Comparison of ENCODE assay signal across 9 mouse cellular contexts in genomic region chr2:181212389-181213020, GRCm38 (mm10). TPM values are rescaled to one million over a fixed set of nuclear protein-coding genes. Genes with fewer than 3 reads are reported as not detected.
DNase-seq lines count a peak whose midpoint lies in the region; ATAC-seq and TF ChIP-seq lines count a peak whose summit lies in the region.
"Had no signal": no experiment of that assay in that cellular context is flagged by ENCODE, and none has a peak within 500 bp of the region (broad histone marks: within the 10 kb centered on the region; RNA-seq: fewer than 3 reads in every experiment).

No protein-coding gene starts in this region.

- no peak for DNase-seq in heart, adult 11 months
- no peak for DNase-seq in hindbrain, embryonic 10.5 days (ENCODE audit: low spot score)
- DNase-seq in frontal cortex, postnatal 25 days (ENCODE audit: low spot score in 2 of 2) = no peak
- no peak for DNase-seq in urinary bladder, postnatal 25 days (ENCODE audit: low spot score)

- H3K4me3 ChIP-seq in heart, embryonic 13.5 days = peak overlapping the region; percentile 45
- H3K4me3 ChIP-seq in bone marrow macrophage, adult 2 months (ENCODE audit: insufficient read depth, low read length) = peak overlapping the region; percentile 12
- peak overlapping the region; percentile 49 for H3K4me3 ChIP-seq in hindbrain, embryonic 10.5 days
- peak overlapping the region; percentile 51 for H3K4me3 ChIP-seq in liver, embryonic 16.5 days (ENCODE audit: low read depth, low read length)
- H3K4me3 ChIP-seq in stomach, embryonic 14.5 days (ENCODE audit: low read depth, low read length) = peak overlapping the region; percentile 20; the same call in 1 of the 2 replicates

- no peak overlapping the region for H3K27ac ChIP-seq in heart, embryonic 13.5 days (replicated peaks)
- H3K27ac ChIP-seq in bone marrow macrophage, adult 2 months (ENCODE audit: insufficient read depth, low read depth, low read length) = no peak overlapping the region
- H3K27ac ChIP-seq in hindbrain, embryonic 10.5 days = no peak overlapping the region
- H3K27ac ChIP-seq in liver, embryonic 16.5 days (ENCODE audit: low read length) = no peak overlapping the region
- no peak overlapping the region for H3K27ac ChIP-seq in stomach, embryonic 14.5 days (ENCODE audit: low read length)

- H3K9ac ChIP-seq in heart, embryonic 13.5 days = peak overlapping the region; percentile 42
- H3K9ac ChIP-seq in liver, embryonic 16.5 days (ENCODE audit: low read depth, low read length) = peak overlapping the region; percentile 45
- no peak overlapping the region for H3K9ac ChIP-seq in stomach, embryonic 14.5 days (replicated peaks; ENCODE audit: low read depth, low read length)

- H3K4me2 ChIP-seq in heart, embryonic 13.5 days = peak overlapping the region; percentile 69
- peak overlapping the region; percentile 72 for H3K4me2 ChIP-seq in liver, embryonic 16.5 days (ENCODE audit: low read depth, low read length)
- peak overlapping the region; percentile 57 for H3K4me2 ChIP-seq in stomach, embryonic 14.5 days (replicated peaks; ENCODE audit: low read depth, low read length)

- no peak for TF ChIP-seq CTCF in bone marrow macrophage, adult 2 months (IDR thresholded peaks at IDR 0.05; ENCODE audit: low read depth, low read length)

- ATAC-seq in heart, embryonic 13.5 days (ENCODE audit: extremely low read depth, insufficient number of reproducible peaks, low FRiP score, low TSS enrichment) = no peak
- ATAC-seq in liver, embryonic 16.5 days (ENCODE audit: low read depth) = peak; percentile 11; the same call in 1 of the 2 replicates
- no peak for ATAC-seq in stomach, embryonic 14.5 days (ENCODE audit: insufficient number of reproducible peaks, insufficient read depth, low FRiP score, low read depth)

- peaks cover 18% of the 10 kb centered on the region for H3K4me1 ChIP-seq in heart, embryonic 13.5 days
- H3K4me1 ChIP-seq in bone marrow macrophage, adult 2 months (ENCODE audit: control insufficient read depth, insufficient read depth, low read length) = no peaks in the 10 kb centered on the region
- peaks cover 15% of the 10 kb centered on the region for H3K4me1 ChIP-seq in hindbrain, embryonic 10.5 days (replicated peaks)
- H3K4me1 ChIP-seq in liver, embryonic 16.5 days (ENCODE audit: control insufficient read depth, low read depth, low read length) = peaks cover 21% of the 10 kb centered on the region
- H3K4me1 ChIP-seq in stomach, embryonic 14.5 days (ENCODE audit: control insufficient read depth, insufficient read depth, low read length) = 0 out of 2 replicates have a peak, but pooled peaks cover 6% of the 10 kb centered on the region

- no peaks in the 10 kb centered on the region for H3K9me3 ChIP-seq in heart, embryonic 13.5 days
- H3K9me3 ChIP-seq in hindbrain, embryonic 10.5 days = no peaks in the 10 kb centered on the region
- H3K9me3 ChIP-seq in liver, embryonic 16.5 days (replicated peaks; ENCODE audit: control insufficient read depth, low read length) = no peaks in the 10 kb centered on the region
- no peaks in the 10 kb centered on the region for H3K9me3 ChIP-seq in stomach, embryonic 14.5 days (ENCODE audit: control insufficient read depth, low read depth, low read length)
- H3K9me3 ChIP-seq: G1E had no signal

- H3K36me3 ChIP-seq in heart, embryonic 13.5 days = no peaks in the 10 kb centered on the region
- no peaks in the 10 kb centered on the region for H3K36me3 ChIP-seq in hindbrain, embryonic 10.5 days
- no peaks in the 10 kb centered on the region for H3K36me3 ChIP-seq in liver, embryonic 16.5 days (ENCODE audit: control insufficient read depth, insufficient read depth)
- H3K36me3 ChIP-seq in stomach, embryonic 14.5 days (ENCODE audit: control insufficient read depth, insufficient read depth, low read length) = no peaks in the 10 kb centered on the region
- H3K36me3 ChIP-seq: G1E had no signal

- H3K27me3 ChIP-seq in heart, embryonic 13.5 days (replicated peaks) = peaks cover 76% of the 10 kb centered on the region
- H3K27me3 ChIP-seq in hindbrain, embryonic 10.5 days (ENCODE audit: insufficient read depth, poor library complexity, severe bottlenecking) = peaks cover 65% of the 10 kb centered on the region
- H3K27me3 ChIP-seq in liver, embryonic 16.5 days (ENCODE audit: control insufficient read depth, insufficient read depth, low read depth, low read length) = peaks cover 43% of the 10 kb centered on the region
- peaks cover 15% of the 10 kb centered on the region for H3K27me3 ChIP-seq in stomach, embryonic 14.5 days (ENCODE audit: control insufficient read depth, insufficient read depth, low read length)

- TF ChIP-seq POLR2A in bone marrow macrophage, adult 2 months (IDR thresholded peaks at IDR 0.05; ENCODE audit: borderline replicate concordance, low read depth, low read length) = no peak

- WGBS in heart, embryonic 13.5 days = 3% methylated on average over 34 of the region's 34 CpGs
- 4% methylated on average over 34 of the region's 34 CpGs for WGBS in hindbrain, embryonic 10.5 days
- 4% methylated on average over 34 of the region's 34 CpGs for WGBS in liver, embryonic 16.5 days (ENCODE audit: insufficient replicate concordance)
- WGBS in stomach, embryonic 14.5 days = 6% methylated on average over 34 of the region's 34 CpGs

RNA-seq across cellular contexts. Expression of gene Srms, which starts 0.5 kb away (rescaled TPM):
- 0.11 TPM in 1 of 2 replicates, not detected in the other for polyA plus RNA-seq in heart, embryonic 13.5 days (2015; fragmentation: Nextera tagmentation; extraction: Ambion mirVana)
- polyA plus RNA-seq in bone marrow macrophage, adult 2 months (2012; ENCODE audit: insufficient read depth, insufficient read length, missing spikeins) = not detected in 2 replicates
- polyA plus RNA-seq in hindbrain, embryonic 10.5 days (2016; fragmentation: Nextera tagmentation; extraction: Ambion mirVana) = 0.07 TPM in 1 of 2 replicates, not detected in the other
- polyA plus RNA-seq in liver, embryonic 16.5 days (2015; fragmentation: Nextera tagmentation; extraction: Ambion mirVana) = 0.51 and 0.54 TPM in 2 replicates
- polyA plus RNA-seq in stomach, embryonic 14.5 days (2014; fragmentation: Nextera tagmentation; extraction: Ambion mirVana) = 0.15 TPM in 1 of 2 replicates, not detected in the other
- polyA plus RNA-seq: G1E had no signal

RNA-seq across cellular contexts. Expression of gene Fndc11, which starts 7.3 kb away (rescaled TPM):
- 0.13 and 0.27 TPM in 2 replicates for polyA plus RNA-seq in heart, embryonic 13.5 days (2015; fragmentation: Nextera tagmentation; extraction: Ambion mirVana)
- polyA plus RNA-seq in bone marrow macrophage, adult 2 months (2012; ENCODE audit: insufficient read depth, insufficient read length, missing spikeins) = not detected in 2 replicates
- 0.26 and 0.32 TPM in 2 replicates for polyA plus RNA-seq in hindbrain, embryonic 10.5 days (2016; fragmentation: Nextera tagmentation; extraction: Ambion mirVana)
- polyA plus RNA-seq in liver, embryonic 16.5 days (2015; fragmentation: Nextera tagmentation; extraction: Ambion mirVana) = 0.15 and 0.33 TPM in 2 replicates
- polyA plus RNA-seq in stomach, embryonic 14.5 days (2014; fragmentation: Nextera tagmentation; extraction: Ambion mirVana) = 0.29 and 0.36 TPM in 2 replicates
- polyA plus RNA-seq: G1E had no signal

RNA-seq across cellular contexts. Expression of gene Ptk6, which starts 9.9 kb away (rescaled TPM):
- 0.05 TPM in 1 of 2 replicates, not detected in the other for polyA plus RNA-seq in heart, embryonic 13.5 days (2015; fragmentation: Nextera tagmentation; extraction: Ambion mirVana)
- not detected in 2 replicates for polyA plus RNA-seq in bone marrow macrophage, adult 2 months (2012; ENCODE audit: insufficient read depth, insufficient read length, missing spikeins)
- polyA plus RNA-seq in hindbrain, embryonic 10.5 days (2016; fragmentation: Nextera tagmentation; extraction: Ambion mirVana) = not detected in 2 replicates
- 0.15 and 0.27 TPM in 2 replicates for polyA plus RNA-seq in liver, embryonic 16.5 days (2015; fragmentation: Nextera tagmentation; extraction: Ambion mirVana)
- polyA plus RNA-seq in stomach, embryonic 14.5 days (2014; fragmentation: Nextera tagmentation; extraction: Ambion mirVana) = not detected in 2 replicates
- polyA plus RNA-seq: G1E had no signal

RNA-seq across cellular contexts. Expression of gene Ppdpf, which starts 25.5 kb away (rescaled TPM):
- 180 and 188 TPM in 2 replicates for polyA plus RNA-seq in heart, embryonic 13.5 days (2015; fragmentation: Nextera tagmentation; extraction: Ambion mirVana)
- polyA plus RNA-seq in bone marrow macrophage, adult 2 months (2012; ENCODE audit: insufficient read depth, insufficient read length, missing spikeins) = 46.1 and 47.5 TPM in 2 replicates
- polyA plus RNA-seq in hindbrain, embryonic 10.5 days (2016; fragmentation: Nextera tagmentation; extraction: Ambion mirVana) = 324 and 415 TPM in 2 replicates
- polyA plus RNA-seq in liver, embryonic 16.5 days (2015; fragmentation: Nextera tagmentation; extraction: Ambion mirVana) = 92.7 and 94.4 TPM in 2 replicates
- polyA plus RNA-seq in stomach, embryonic 14.5 days (2014; fragmentation: Nextera tagmentation; extraction: Ambion mirVana) = 354 and 378 TPM in 2 replicates

RNA-seq across cellular contexts. Expression of gene Helz2, which starts 29.3 kb away (rescaled TPM):
- 1.1 and 1.5 TPM in 2 replicates for polyA plus RNA-seq in heart, embryonic 13.5 days (2015; fragmentation: Nextera tagmentation; extraction: Ambion mirVana)
- polyA plus RNA-seq in bone marrow macrophage, adult 2 months (2012; ENCODE audit: insufficient read depth, insufficient read length, missing spikeins) = 11.2 and 13.3 TPM in 2 replicates
- polyA plus RNA-seq in hindbrain, embryonic 10.5 days (2016; fragmentation: Nextera tagmentation; extraction: Ambion mirVana) = 0.52 and 1.00 TPM in 2 replicates
- 2.6 and 3.2 TPM in 2 replicates for polyA plus RNA-seq in liver, embryonic 16.5 days (2015; fragmentation: Nextera tagmentation; extraction: Ambion mirVana)
- 1.5 and 1.9 TPM in 2 replicates for polyA plus RNA-seq in stomach, embryonic 14.5 days (2014; fragmentation: Nextera tagmentation; extraction: Ambion mirVana)
